Mouse (Mus musculus) kidney, adult 2 months (tissue): ENCODE measurements around the gene Gimap7.

Experiments
- CTCF ChIP-seq: fragments of 200-500 bp; conservative IDR thresholded peaks from 2 replicates; pipeline ENCODE4 v1.5.1; 2011; ENCODE audit warnings: low read depth, mild to moderate bottlenecking, control low read depth, low read length, moderate library complexity, mixed read lengths; ENCODE audit not compliant: insufficient read depth, insufficient read length
- POLR2A ChIP-seq: fragments of 200-500 bp; IDR thresholded peaks from one replicate; pipeline ENCODE4 v1.6.1; 2011; ENCODE audit warnings: low read depth, low read length, control low read depth

GRCm38 (mm10) chr6:48678391-48678790 is 40.0 kb upstream of the Gimap7 start:
- TF ChIP-seq CTCF = no peak
- no peak for TF ChIP-seq POLR2A
